8 mouse cellular contexts compared by ENCODE assay signal in genomic region chr9:96916620-96917538, GRCm38 (mm10). TPM values are rescaled to one million over a fixed set of nuclear protein-coding genes. Genes with fewer than 3 reads are reported as not detected.
DNase-seq lines count a peak whose midpoint lies in the region; ATAC-seq and TF ChIP-seq lines count a peak whose summit lies in the region.

No protein-coding gene starts in this region.

- H3K4me3 ChIP-seq in cortical plate, adult 2 months (ENCODE audit: insufficient read depth, low read length), result no peak overlapping the region
- no peak overlapping the region for H3K4me3 ChIP-seq in left cerebral cortex, adult 2 months

- ATAC-seq in megakaryocyte progenitor cell, adult 5-6 weeks (replicated peaks; ENCODE audit: poor library complexity), result peak; percentile 99

- H3K27ac ChIP-seq in cortical plate, adult 2 months (ENCODE audit: insufficient read depth, low read length), result no peak overlapping the region
- no peak overlapping the region for H3K27ac ChIP-seq in left cerebral cortex, adult 2 months

- DNase-seq in ZHBTc4 (ENCODE audit: low read depth, low spot score), result peak; percentile 94
- peak; percentile 89 for DNase-seq in gastrocnemius, postnatal 10 days
- DNase-seq in hindlimb bud, embryonic 11.5 days (ENCODE audit: extremely low spot score, low read depth, low spot score), result peak; percentile 94
- peak; percentile 95 to 99 for DNase-seq in left cerebral cortex, adult 2 months (ENCODE audit: extremely low spot score in 1 of 2, low spot score in 2 of 2)
- peak; percentile 92 for DNase-seq in right cerebral cortex, postnatal 14 days
- DNase-seq in urinary bladder, postnatal 25 days (ENCODE audit: low spot score), result peak; percentile 90

- intact Hi-C loops in left cerebral cortex, adult 2 months (cut with DNase I), result loop anchor here (1.0 to 2.0 kb wide), 4 partner anchors 43 to 246 kb away; no protein-coding TSS in a partner anchor

- no peak for TF ChIP-seq POLR2A in cortical plate, adult 2 months (IDR thresholded peaks at IDR 0.05; ENCODE audit: extremely low read depth, insufficient read depth, low read length)

- peak; percentile 100 for TF ChIP-seq CTCF in cortical plate, adult 2 months (IDR thresholded peaks at IDR 0.05; ENCODE audit: extremely low read depth, insufficient read depth, low read length)
- TF ChIP-seq CTCF in left cerebral cortex, adult 2 months (IDR thresholded peaks at IDR 0.05), result peak; percentile 98

- H3K4me1 ChIP-seq in cortical plate, adult 2 months (ENCODE audit: control insufficient read depth, insufficient read depth, low read length), result no peaks in the 10 kb centered on the region

RNA-seq across cellular contexts. Expression of gene Pxylp1, which starts 24.4 kb away (rescaled TPM):
- 10.9 and 11.8 TPM in 2 replicates for polyA plus RNA-seq in cortical plate, adult 2 months (2012; rRNA removed)
- 1 to 10 TPM; 4.5 to 7.4 TPM for total RNA-seq in gastrocnemius, postnatal 10 days (2021)
- total RNA-seq in left cerebral cortex, adult 2 months (2021), result 10 to 100 TPM; 17.7 to 19.5 TPM
- 68.2 and 90.6 TPM in 2 replicates for total RNA-seq in megakaryocyte progenitor cell, adult 5-6 weeks (2015)
- 77.9 and 88.5 TPM in 2 replicates for total RNA-seq in megakaryocyte progenitor cell, adult 5-6 weeks (2017)
